Mouse (Mus musculus) embryonic facial prominence, embryonic 10.5 days (tissue): ENCODE measurements around the gene Gpr182. TPM values are rescaled to one million over a fixed set of nuclear protein-coding genes. Genes with fewer than 3 reads are reported as not detected.

Experiments used
- DNase-seq: peaks from one replicate; pipeline ENCODE4 v3.0.0-alpha.2; 2017; ENCODE audit warnings: low spot score
- H3K27ac ChIP-seq: fragments of 300-500 bp; sonication (generic); replicated peaks from 2 replicates; pipeline ENCODE4 v1.5.1; 2016; ENCODE audit warnings: mild to moderate bottlenecking
- H3K27me3 ChIP-seq: fragments of 300-500 bp; sonication (generic); replicated peaks from 2 replicates; pipeline ENCODE4 v1.6.1; 2016; ENCODE audit warnings: low read depth, mild to moderate bottlenecking; ENCODE audit not compliant: poor library complexity, severe bottlenecking
- H3K36me3 ChIP-seq: fragments of 300-500 bp; sonication (generic); replicated peaks from 2 replicates; pipeline ENCODE4 v1.6.1; 2016; ENCODE audit warnings: mild to moderate bottlenecking, moderate library complexity
- H3K4me1 ChIP-seq: fragments of 300-500 bp; sonication (generic); 2 replicates; pipeline ENCODE4 v1.6.1; 2016
- H3K4me3 ChIP-seq: fragments of 300-500 bp; sonication (generic); 2 replicates; pipeline ENCODE4 v1.5.1; 2016; ENCODE audit warnings: mild to moderate bottlenecking, moderate library complexity
- H3K9me3 ChIP-seq: fragments of 300-500 bp; sonication (generic); 2 replicates; pipeline ENCODE4 v1.6.1; 2016; ENCODE audit warnings: mild to moderate bottlenecking
- WGBS: fragments of 180-500 bp; shearing (Covaris S2); methylation state at CpG from one replicate; pipeline ENCODE4 v1.1.7; 2016; 5-methylcytosine and 5-hydroxymethylcytosine counted together
- polyA plus RNA-seq: library from polyadenylated mRNA; unstranded; fragments of >200 nt; fragmentation: Nextera tagmentation; extraction: Ambion mirVana; gene quantifications from 2 replicates; pipeline ENCODE4 v1.2.1, GENCODE M21; 2016

The Gpr182 gene
- polyA plus RNA-seq, 1 experiment from 2014 or later: 0.46 TPM

GRCm38 (mm10) chr10:127754566-127755166, 3.1 kb upstream of the Gpr182 start:
- DNase-seq: no peak
- H3K4me1 ChIP-seq: peaks cover 18% of the 10 kb centered on the region
- H3K4me3 ChIP-seq: no peak overlapping the region
- H3K27ac ChIP-seq: no peak overlapping the region
- H3K9me3 ChIP-seq: no peaks in the 10 kb centered on the region
- WGBS: 81% methylated on average over 6 of the region's 6 CpGs
- H3K27me3 ChIP-seq: 0 out of 2 replicates have a peak, but pooled peaks cover 3% of the 10 kb centered on the region
- H3K36me3 ChIP-seq: peaks cover 3% of the 10 kb centered on the region

- Histone ChIP-seq H3K9me3 (no peaks in the 10 kb centered on the region), H3K36me3 (peaks cover 41% of the 10 kb centered on the region), H3K4me3 (peak overlapping the region; percentile 39), H3K27ac (no peak overlapping the region), H3K27me3 (0 out of 2 replicates have a peak, but pooled peaks cover 4% of the 10 kb centered on the region), H3K4me1 (peaks cover 25% of the 10 kb centered on the region)
- DNase-seq: no peak
- 48% methylated on average over 24 of the region's 24 CpGs for WGBS
Observed at GRCm38 (mm10) chr10:127750136-127750777, 1.3 kb downstream of the Gpr182 start.

GRCm38 (mm10) chr10:127748847-127749612, 2.5 kb downstream of the Gpr182 start:
- H3K36me3 ChIP-seq: peaks cover 53% of the 10 kb centered on the region
- H3K27ac ChIP-seq: no peak overlapping the region
- peak overlapping the region; percentile 13 for H3K4me3 ChIP-seq
- DNase-seq: no peak
- WGBS: 10% methylated on average over 8 of the region's 8 CpGs
- H3K9me3 ChIP-seq: no peaks in the 10 kb centered on the region
- H3K4me1 ChIP-seq: peaks cover 25% of the 10 kb centered on the region
- H3K27me3 ChIP-seq: 0 out of 2 replicates have a peak, but pooled peaks cover 4% of the 10 kb centered on the region

- no peak for DNase-seq
- Histone ChIP-seq H3K27me3 (0 out of 2 replicates have a peak, but pooled peaks cover 4% of the 10 kb centered on the region), H3K27ac (no peak overlapping the region), H3K36me3 (peaks cover 71% of the 10 kb centered on the region), H3K4me1 (peaks cover 25% of the 10 kb centered on the region), H3K9me3 (0 out of 2 replicates have a peak, but pooled peaks cover 4% of the 10 kb centered on the region), H3K4me3 (no peak overlapping the region)
- WGBS: 90% methylated on average over 8 of the region's 8 CpGs
Observed at GRCm38 (mm10) chr10:127747254-127747653, 4.3 kb downstream of the Gpr182 start.

- peaks cover 85% of the 10 kb centered on the region for H3K36me3 ChIP-seq
- 0 out of 2 replicates have a peak, but pooled peaks cover 4% of the 10 kb centered on the region for H3K9me3 ChIP-seq
- H3K27me3 ChIP-seq: 0 out of 2 replicates have a peak, but pooled peaks cover 4% of the 10 kb centered on the region
- 79% methylated on average over 5 of the region's 5 CpGs for WGBS
- peaks cover 23% of the 10 kb centered on the region for H3K4me1 ChIP-seq
- H3K27ac ChIP-seq: no peak overlapping the region
- DNase-seq: no peak
- no peak overlapping the region for H3K4me3 ChIP-seq
Observed at GRCm38 (mm10) chr10:127745886-127746285, 5.6 kb downstream of the Gpr182 start.

GRCm38 (mm10) chr10:127744661-127745060, 6.9 kb downstream of the Gpr182 start:
- DNase-seq: peak; percentile 68
- Histone ChIP-seq H3K9me3 (0 out of 2 replicates have a peak, but pooled peaks cover 4% of the 10 kb centered on the region), H3K27ac (no peak overlapping the region), H3K4me3 (no peak overlapping the region), H3K27me3 (0 out of 2 replicates have a peak, but pooled peaks cover 1% of the 10 kb centered on the region), H3K36me3 (peaks cover 82% of the 10 kb centered on the region), H3K4me1 (peaks cover 24% of the 10 kb centered on the region)
- 62% methylated on average over 5 of the region's 5 CpGs for WGBS

GRCm38 (mm10) chr10:127739661-127740161, 11.8 kb downstream of the Gpr182 start:
- DNase-seq: peak; percentile 66
- Histone ChIP-seq H3K4me3 (peak overlapping the region; percentile 96), H3K36me3 (peaks cover 38% of the 10 kb centered on the region), H3K9me3 (0 out of 2 replicates have a peak, but pooled peaks cover 4% of the 10 kb centered on the region), H3K27ac (peak overlapping the region; percentile 97), H3K4me1 (peaks cover 15% of the 10 kb centered on the region), H3K27me3 (0 out of 2 replicates have a peak, but pooled peaks cover 3% of the 10 kb centered on the region)
- WGBS: under 1% methylated on average over 54 of the region's 55 CpGs

- H3K36me3 ChIP-seq: peaks cover 33% of the 10 kb centered on the region
- peak; percentile 89 for DNase-seq
- 1% methylated on average over 61 of the region's 61 CpGs for WGBS
- 0 out of 2 replicates have a peak, but pooled peaks cover 4% of the 10 kb centered on the region for H3K9me3 ChIP-seq
- H3K4me3 ChIP-seq: peak within 1 kb of the TSS; percentile 96
- H3K4me1 ChIP-seq: peaks cover 15% of the 10 kb centered on the region
- 0 out of 2 replicates have a peak, but pooled peaks cover 3% of the 10 kb centered on the region for H3K27me3 ChIP-seq
- H3K27ac ChIP-seq: peak within 1 kb of the TSS; percentile 97
Observed at GRCm38 (mm10) chr10:127739083-127739660, 12.4 kb downstream of the Gpr182 start, which contains the start of gene Zbtb39. TSS of gene Zbtb39 (plus strand) at chr10:127739538.

- 0 out of 2 replicates have a peak, but pooled peaks cover 4% of the 10 kb centered on the region for H3K9me3 ChIP-seq
- 51% methylated on average over 13 of the region's 13 CpGs for WGBS
- 0 out of 2 replicates have a peak, but pooled peaks cover 3% of the 10 kb centered on the region for H3K27me3 ChIP-seq
- peak; percentile 47 for DNase-seq
- H3K4me3 ChIP-seq: peak overlapping the region; percentile 96; the same call in 1 of the 2 replicates
- no peak overlapping the region for H3K27ac ChIP-seq
- peaks cover 22% of the 10 kb centered on the region for H3K4me1 ChIP-seq
- peaks cover 24% of the 10 kb centered on the region for H3K36me3 ChIP-seq
Observed at GRCm38 (mm10) chr10:127738151-127738882, 13.2 kb downstream of the Gpr182 start.

GRCm38 (mm10) chr10:127737552-127737951, 14.0 kb downstream of the Gpr182 start:
- WGBS: 24% methylated on average over 2 of the region's 2 CpGs
- Histone ChIP-seq H3K27ac (no peak overlapping the region), H3K27me3 (0 out of 2 replicates have a peak, but pooled peaks cover 3% of the 10 kb centered on the region), H3K36me3 (peaks cover 17% of the 10 kb centered on the region), H3K4me3 (no peak overlapping the region), H3K9me3 (no peaks in the 10 kb centered on the region), H3K4me1 (peaks cover 22% of the 10 kb centered on the region)
- DNase-seq: no peak

GRCm38 (mm10) chr10:127736916-127737315, 14.6 kb downstream of the Gpr182 start:
- Histone ChIP-seq H3K27ac (no peak overlapping the region), H3K9me3 (no peaks in the 10 kb centered on the region), H3K27me3 (0 out of 2 replicates have a peak, but pooled peaks cover 3% of the 10 kb centered on the region), H3K36me3 (peaks cover 10% of the 10 kb centered on the region), H3K4me1 (peaks cover 22% of the 10 kb centered on the region), H3K4me3 (no peak overlapping the region)
- no peak for DNase-seq
- 77% methylated on average over 4 of the region's 4 CpGs for WGBS
